Mouse (Mus musculus) cortical plate, adult 2 months (tissue): ENCODE results near the gene Borcs6. TPM values are rescaled to one million over a fixed set of nuclear protein-coding genes. Genes with fewer than 3 reads are reported as not detected.

Experiments
- H3K27ac ChIP-seq: fragments of 200-500 bp; 2 replicates; pipeline ENCODE4 v1.5.1; 2012; ENCODE audit warnings: low read length, control low read depth, inconsistent platforms; ENCODE audit not compliant: insufficient read depth
- H3K4me1 ChIP-seq: fragments of 200-500 bp; 2 replicates; pipeline ENCODE4 v1.6.1; 2011; ENCODE audit warnings: low read length; ENCODE audit not compliant: control insufficient read depth, insufficient read depth
- H3K4me3 ChIP-seq: fragments of 200-500 bp; 2 replicates; pipeline ENCODE4 v1.5.1; 2011; ENCODE audit warnings: mild to moderate bottlenecking, low read length, control low read depth; ENCODE audit not compliant: insufficient read depth
- CTCF ChIP-seq: fragments of 200-500 bp; IDR thresholded peaks from 2 replicates; pipeline ENCODE4 v1.5.1; 2011; ENCODE audit warnings: mild to moderate bottlenecking, control low read depth, low read length; ENCODE audit not compliant: insufficient read depth; ENCODE audit errors: extremely low read depth
- POLR2A ChIP-seq: fragments of 200-500 bp; IDR thresholded peaks from 2 replicates; pipeline ENCODE4 v1.6.1; 2011; ENCODE audit warnings: mild to moderate bottlenecking, low read length, control low read depth; ENCODE audit not compliant: insufficient read depth; ENCODE audit errors: extremely low read depth
- polyA plus RNA-seq: library from polyadenylated mRNA; depleted of rRNA; stranded (reverse); fragments of >200 nt; gene quantifications from 2 replicates; pipeline ENCODE4 v1.2.3, GENCODE M21; 2012; rRNA removed

Gene Borcs6
- polyA plus RNA-seq, 1 experiment, result 32.5 TPM

DNA sequence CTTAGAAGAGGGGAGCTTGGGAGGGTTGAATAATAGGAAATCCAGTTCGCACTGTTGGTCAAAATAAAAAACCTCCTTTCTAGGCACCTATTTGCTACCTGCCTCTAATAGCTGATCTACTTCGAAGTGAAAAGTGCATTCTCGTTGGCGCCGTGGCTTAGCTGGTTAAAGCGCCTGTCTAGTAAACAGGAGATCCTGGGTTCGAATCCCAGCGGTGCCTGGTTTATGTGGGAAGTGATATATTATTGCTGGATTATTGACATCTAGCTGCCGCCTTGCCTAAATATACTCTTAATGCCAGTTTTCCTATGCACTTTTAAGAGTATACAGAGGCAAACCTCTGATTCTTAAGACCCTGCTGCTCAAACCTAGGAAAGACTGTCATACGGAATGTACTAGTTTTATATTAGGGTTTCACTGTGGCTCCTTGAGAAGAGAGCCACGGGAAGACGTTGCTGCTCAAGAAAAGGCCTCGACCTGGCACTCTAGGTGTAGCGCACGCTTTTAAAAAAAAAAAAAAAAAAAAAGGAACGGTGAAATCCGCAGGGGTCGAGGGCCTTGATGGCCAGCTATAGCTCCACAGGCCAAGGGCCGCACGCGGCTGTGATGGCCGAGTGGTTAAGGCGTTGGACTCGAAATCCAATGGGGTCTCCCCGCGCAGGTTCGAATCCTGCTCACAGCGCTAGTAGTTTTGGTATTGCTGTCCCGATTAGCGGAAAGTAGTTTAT is 51.0 kb downstream of the Borcs6 start:
- H3K4me3 ChIP-seq, result peak overlapping the region; percentile 21
- H3K4me1 ChIP-seq, result no peaks in the 10 kb centered on the region
- no peak overlapping the region for H3K27ac ChIP-seq
- TF ChIP-seq CTCF, result no peak
- TF ChIP-seq POLR2A, result peak; percentile 47; the same call in 1 of the 2 replicates

Other genes with a start within 250 kb of the Borcs6 start
- gene Ndel1, start 187.9 kb upstream of the Borcs6 start, polyA plus RNA-seq, result 102 and 103 TPM in 2 replicates
- gene Rnf222, start 171.2 kb upstream of the Borcs6 start, polyA plus RNA-seq, result 0.04 and 0.06 TPM in 2 replicates
- gene Rpl26, start 158.1 kb upstream of the Borcs6 start, polyA plus RNA-seq, result 1,839 and 1,926 TPM in 2 replicates
- 0.79 and 1.2 TPM in 2 replicates for gene Odf4, start 132.6 kb upstream of the Borcs6 start, polyA plus RNA-seq
- 27.5 and 32.5 TPM in 2 replicates for gene Arhgef15, start 102.2 kb upstream of the Borcs6 start, polyA plus RNA-seq
- gene Slc25a35, start 91.6 kb upstream of the Borcs6 start, polyA plus RNA-seq, result 12.2 and 12.8 TPM in 2 replicates
- gene Rangrf, start 84.5 kb upstream of the Borcs6 start, polyA plus RNA-seq, result 33.8 and 37.5 TPM in 2 replicates
- gene Pfas, start 51.3 kb upstream of the Borcs6 start, polyA plus RNA-seq, result 17.6 and 20.9 TPM in 2 replicates
- gene Ctc1, start 43.8 kb upstream of the Borcs6 start, polyA plus RNA-seq, result 47.0 and 50.0 TPM in 2 replicates
- gene Aurkb, start 14.1 kb upstream of the Borcs6 start, polyA plus RNA-seq, result 0.57 and 1.2 TPM in 2 replicates
- gene Tmem107, start 11.1 kb downstream of the Borcs6 start, polyA plus RNA-seq, result 20.6 and 21.4 TPM in 2 replicates
- 1,153 and 1,156 TPM in 2 replicates for gene Vamp2, start 28.8 kb downstream of the Borcs6 start, polyA plus RNA-seq
- gene Per1, start 35.5 kb downstream of the Borcs6 start, polyA plus RNA-seq, result 48.3 and 57.6 TPM in 2 replicates
- 0.50 and 0.83 TPM in 2 replicates for gene Hes7, start 60.7 kb downstream of the Borcs6 start, polyA plus RNA-seq
- 2.1 and 2.3 TPM in 2 replicates for gene 9130213A22Rik, start 62.9 kb downstream of the Borcs6 start, polyA plus RNA-seq
- 8.7 and 11.6 TPM in 2 replicates for gene Aloxe3, start 66.2 kb downstream of the Borcs6 start, polyA plus RNA-seq
- 4.4 and 5.4 TPM in 2 replicates for gene Alox12b, start 97.3 kb downstream of the Borcs6 start, polyA plus RNA-seq
- 2.2 and 2.7 TPM in 2 replicates for gene Alox8, start 138.1 kb downstream of the Borcs6 start, polyA plus RNA-seq
- 1.6 TPM in 2 replicates for gene Gucy2e, start 177.3 kb downstream of the Borcs6 start, polyA plus RNA-seq